Mouse (Mus musculus): ENCODE measurements around the gene Insl3.

Gene Insl3

DNA sequence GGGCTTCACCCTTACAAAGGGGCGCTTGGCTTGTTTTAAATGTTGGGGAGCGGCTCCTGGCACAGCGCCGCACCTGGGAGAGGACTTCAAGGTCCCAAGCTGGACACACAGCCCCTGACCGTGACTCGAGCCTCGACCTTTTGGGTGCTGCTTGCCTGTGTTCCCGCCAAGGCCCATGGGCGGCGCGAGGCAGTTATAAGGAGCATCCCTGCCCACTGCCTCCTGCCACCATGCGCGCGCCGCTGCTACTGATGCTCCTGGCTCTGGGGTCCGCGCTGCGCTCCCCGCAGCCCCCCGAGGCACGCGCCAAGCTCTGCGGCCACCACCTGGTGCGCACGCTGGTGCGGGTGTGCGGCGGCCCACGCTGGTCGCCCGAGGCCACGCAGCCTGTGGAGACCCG, at the start of gene Insl3:
Insl3 (plus strand) TSS at position 187 of the 400 bp plus-strand sequence.
- no peak for DNase-seq

DNA sequence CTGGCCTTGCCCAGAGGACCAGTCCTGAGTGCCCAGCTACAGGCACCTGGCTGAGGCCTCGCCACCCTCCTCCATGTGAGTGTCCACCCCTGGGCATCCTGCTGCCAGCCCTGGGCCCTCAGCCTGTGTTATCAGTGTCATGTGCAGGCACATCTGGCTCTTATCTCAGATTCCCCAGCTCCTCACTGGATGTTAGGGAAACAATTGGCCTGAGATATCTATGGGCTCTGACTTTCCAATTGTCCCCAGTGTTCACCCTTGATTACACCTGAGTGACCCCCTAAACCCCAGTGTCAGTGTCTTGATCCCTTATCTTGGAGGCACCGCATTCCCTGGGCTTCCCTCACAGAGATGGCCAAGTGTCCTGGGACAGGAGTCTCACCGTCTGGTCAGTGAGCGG, 49.7 kb upstream of the Insl3 start:
- DNase-seq = no peak

DNA sequence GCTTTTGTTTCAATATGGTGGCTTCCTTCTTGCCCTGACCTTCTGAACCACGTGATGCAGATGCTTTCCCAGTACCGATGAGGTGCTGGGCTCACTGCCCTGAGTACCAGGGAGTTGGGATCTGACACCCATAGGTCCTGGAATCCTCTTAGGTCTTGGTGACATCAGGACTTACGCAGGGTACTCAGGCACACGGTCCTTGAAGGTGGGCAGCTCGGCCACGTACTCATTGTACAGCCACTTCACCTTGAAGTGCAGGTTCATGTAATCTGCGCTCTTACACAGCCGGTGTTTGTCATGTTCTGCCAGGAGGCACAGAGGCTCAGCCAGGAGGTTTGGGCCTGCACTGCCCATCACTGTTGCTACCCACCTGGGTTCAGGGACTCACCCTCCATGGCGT, 43.5 kb upstream of the Insl3 start:
- DNase-seq = no peak

DNA sequence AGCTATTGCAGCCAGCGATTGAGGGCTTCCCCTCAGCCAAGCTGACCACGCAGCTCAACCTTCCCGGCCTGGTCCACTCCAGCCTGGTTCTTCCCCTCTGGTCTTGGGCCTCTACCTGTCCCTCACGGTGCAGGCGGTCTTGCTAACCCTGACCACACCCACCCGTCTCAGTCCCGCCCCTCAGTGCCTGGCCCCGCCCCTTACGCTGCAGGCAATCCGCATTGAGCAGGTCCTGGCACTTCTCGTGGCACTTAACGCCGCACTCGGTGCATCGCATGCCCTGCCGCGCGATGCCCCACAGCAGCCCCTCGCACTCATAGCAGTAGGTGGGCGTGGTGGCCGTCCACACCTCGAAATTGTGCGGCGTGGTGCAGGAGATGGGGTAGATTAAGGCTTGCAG, 34.4 kb upstream of the Insl3 start:
- no peak for DNase-seq

DNA sequence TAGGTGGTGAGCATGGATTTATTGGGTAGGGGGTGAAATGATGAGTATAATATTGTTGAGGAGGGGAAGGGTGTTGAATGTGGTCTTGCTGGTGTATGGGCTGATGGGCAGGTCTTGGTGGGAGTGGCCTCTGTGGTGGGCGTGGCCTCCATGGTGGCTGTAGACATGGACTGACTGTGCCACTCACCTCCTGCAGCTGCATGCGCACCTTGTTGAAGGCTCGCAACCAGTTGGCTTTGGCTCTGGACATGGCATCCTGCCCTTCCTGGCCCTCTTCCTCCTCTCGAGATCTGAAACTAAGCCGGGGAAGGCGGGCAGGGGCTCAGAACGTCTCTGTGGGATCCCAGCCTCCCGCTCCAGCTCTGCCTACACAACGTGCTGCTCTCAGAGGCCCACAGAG, 31.2 kb upstream of the Insl3 start:
- peak; percentile 17 for DNase-seq

DNA sequence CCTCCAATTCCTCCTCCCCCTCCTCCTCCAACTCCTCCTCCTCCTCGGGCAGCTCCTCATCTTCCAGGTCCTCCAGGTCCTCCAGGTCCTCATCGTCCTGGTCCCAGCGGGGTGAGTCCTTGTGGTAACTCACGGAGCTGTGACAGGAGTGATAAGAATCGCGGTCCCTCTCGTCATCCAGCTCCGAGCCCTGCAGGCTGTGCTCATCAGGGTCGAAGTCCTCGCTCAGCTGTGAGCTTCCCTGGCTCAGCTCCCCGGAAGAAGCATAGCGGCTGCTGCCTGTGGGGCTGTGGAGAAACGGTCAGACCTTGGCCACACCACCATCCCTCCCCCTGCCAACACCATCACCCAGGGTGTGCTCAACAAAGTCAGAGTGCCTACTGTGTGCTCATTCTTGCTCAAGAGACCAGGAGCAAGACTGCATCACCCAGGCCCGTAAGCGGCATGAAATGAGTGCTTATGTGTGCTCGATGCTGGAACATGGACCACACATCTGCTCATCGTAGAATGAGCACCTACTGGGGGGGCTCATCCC, 30.4 kb upstream of the Insl3 start:
- no peak for DNase-seq

DNA sequence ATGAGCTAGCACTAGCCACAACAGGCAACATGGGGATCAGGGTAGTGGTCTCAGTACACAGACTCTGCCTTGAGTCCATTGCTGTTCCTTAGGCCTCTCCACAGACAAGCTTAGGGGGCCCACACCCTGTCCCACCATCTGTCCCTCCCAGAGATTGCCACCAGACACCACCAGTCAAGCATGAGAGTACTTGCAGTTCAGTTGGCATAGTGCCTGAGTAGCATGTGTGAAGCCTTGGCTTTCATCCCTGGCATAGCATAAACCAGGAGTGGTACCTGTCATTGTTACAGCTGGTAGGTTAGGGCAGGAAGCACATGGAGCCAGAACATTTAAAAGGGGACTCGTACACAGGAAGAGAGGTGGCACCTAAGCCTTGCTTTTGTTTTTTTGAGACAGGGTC, 29.3 kb upstream of the Insl3 start:
- peak; percentile 57 for DNase-seq

DNA sequence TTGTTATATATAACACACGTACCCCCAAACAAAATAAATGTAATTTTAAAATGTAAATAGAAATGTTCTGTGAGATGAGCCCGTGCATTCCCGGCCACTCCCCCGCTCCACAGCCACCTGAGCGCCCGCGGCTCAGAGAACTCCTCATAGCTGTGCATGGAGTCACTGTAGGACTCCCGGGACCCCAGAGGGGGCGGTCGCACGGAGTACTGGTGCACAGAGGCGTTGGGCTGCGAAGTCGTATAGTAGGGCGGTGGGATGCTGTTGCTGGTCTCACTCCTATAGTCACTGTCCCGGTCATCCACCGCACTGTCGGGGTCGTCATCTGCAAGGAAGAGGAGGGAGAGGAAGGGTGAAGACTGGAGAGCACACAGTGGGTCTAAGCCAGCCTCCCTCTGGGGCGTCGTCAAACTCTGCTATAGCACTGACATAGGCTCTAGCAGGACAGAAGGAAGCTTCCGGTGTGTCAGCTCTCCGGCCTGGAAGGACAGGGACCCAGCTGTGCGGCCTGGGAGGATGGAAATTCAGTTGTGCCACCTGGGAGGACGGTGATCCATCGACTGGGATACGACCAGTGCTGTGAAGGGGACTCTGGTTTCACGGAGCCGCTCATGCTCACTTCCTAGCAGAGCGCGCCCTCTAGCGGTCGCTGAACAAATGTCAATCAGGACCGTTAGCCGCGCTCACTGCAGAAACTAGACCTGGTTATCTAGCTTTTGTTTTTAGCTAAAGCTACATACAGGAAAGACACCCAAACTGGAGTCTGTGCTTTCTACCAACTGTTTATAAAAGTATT, 28.5 kb upstream of the Insl3 start:
- peak; percentile 83 for DNase-seq

DNA sequence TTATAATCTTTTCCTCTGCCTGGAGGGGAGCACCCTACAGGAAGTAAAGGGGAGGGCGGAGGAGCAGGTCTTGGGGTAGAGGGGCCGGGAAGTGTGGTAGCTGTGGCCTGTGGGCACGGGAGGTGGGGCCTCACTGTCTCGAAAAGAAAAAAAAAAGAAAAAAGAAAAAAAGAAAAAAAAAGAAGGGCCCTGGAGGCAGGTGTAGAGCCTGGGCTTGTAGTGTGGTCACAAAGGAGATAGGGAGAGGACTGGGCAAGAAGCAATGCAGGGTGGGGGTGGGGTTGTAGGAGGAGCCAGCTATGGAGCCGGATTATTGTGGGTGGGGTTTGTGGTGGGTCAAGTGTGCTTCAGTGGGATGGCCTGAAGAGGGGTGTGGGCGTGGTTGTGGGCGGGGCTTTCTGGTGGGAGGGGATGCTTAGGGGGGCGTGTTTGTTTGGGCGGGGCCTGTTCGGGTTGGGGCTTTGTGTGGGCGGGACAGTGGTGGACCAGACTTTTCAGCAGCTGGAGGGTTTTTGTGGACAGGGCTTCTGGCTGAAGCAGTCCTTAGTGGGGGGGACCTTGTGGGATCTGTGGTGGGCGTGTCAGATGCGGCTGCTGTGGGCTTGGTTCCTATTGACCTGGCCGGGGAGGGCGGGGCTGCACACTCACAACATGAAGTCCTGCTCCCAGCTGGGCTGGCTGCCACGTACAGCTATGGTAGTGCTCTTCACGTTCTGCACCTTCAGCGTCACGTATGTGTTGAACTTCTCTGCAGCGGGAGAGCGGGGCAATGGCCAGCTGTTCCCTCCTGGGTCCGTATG, 23.5 kb upstream of the Insl3 start:
- DNase-seq = no peak

DNA sequence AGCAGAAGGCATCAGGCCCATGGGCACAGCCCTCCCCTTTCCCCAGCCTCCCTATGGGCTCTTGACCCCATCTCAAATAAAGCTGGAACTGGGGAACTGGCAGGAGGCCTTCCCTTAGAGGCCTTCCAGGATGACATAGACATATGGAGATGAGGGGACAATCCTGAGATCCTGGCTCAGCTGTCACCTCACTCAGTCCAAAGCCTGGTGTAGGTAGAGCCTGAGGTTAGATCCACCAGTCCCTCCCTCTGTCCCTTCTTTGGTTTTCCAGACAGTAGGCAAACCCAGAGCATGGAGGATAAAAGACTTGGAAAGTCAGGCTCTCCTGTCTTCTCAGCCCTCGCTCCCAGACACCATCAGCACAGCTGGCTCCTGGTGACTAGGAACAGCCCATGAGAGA, 22.2 kb upstream of the Insl3 start:
- no peak for DNase-seq

DNA sequence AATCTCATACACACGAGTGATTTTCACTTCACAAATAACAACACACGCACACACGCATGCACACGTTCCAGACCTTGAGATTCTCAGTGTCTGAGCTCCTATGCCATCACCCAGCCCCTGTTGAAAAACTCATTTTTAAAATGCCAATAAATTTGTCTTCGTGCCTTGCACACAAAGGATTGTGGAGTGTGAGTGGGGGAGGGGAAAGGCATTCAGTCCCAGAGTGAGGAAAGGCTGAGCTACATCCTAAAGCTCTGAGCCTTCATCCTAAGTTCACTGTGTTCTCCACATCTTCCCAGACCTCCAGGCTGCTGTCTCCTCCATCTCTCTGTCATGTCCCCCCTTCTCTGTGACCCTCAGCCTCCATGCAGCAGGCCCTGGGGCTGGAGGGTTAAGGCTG, 21.8 kb upstream of the Insl3 start:
- no peak for DNase-seq

DNA sequence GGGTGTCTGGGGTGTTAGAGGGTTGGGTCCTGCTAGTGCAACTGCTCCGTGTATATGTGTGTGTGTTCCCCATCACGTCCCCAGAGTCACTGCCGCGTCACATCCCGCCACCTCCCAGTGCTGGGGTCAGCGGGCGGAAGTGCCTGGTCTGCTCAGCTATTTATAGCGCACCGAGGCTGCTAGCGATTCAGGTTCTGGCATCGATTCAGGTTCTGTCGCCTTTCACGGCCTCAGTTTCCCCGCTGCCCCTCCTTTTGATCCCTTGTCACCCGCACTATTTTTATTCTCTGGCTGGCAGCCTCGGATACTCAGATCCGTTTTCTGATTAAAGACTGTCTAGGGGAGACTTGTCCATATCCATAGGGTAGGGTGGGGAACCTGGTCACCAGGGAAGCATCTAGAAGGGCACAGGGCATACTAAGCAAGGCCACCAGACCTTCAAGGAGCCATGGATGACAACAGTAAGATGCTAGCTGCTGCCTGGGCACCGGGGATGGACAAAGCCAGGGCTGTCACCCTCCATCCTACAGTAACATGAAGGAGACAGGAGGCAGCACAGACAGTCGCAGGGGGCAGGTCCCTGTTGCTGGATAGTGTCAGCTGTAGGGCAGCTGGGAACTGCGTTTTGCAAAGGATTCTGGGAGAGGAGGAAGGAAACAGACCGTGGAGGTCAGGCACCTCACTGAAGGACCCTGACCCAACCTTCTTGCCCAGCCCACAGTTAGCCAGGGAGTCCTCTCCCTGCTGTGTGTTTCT, 20.6 kb upstream of the Insl3 start:
- DNase-seq = no peak

DNA sequence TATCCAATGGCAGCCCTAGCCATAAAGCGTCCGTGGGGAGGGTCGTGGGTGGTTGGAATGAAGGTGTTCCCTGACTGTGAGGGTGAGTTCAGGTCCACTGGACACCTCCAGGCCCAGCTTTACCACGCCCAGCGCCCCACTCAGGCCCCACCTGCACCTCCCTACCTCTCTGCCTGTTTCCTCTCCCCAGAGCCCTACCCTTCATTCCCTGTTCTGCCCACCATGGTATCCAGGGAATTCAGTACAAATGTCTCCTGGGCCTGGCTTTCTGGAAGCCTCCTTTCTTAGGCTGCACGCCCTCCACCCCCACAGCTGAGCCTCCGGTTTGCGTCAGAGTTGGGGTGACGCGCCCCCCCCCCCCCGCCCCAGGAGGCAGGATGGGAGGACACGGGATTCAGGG, 18.8 kb upstream of the Insl3 start:
- DNase-seq = no peak

DNA sequence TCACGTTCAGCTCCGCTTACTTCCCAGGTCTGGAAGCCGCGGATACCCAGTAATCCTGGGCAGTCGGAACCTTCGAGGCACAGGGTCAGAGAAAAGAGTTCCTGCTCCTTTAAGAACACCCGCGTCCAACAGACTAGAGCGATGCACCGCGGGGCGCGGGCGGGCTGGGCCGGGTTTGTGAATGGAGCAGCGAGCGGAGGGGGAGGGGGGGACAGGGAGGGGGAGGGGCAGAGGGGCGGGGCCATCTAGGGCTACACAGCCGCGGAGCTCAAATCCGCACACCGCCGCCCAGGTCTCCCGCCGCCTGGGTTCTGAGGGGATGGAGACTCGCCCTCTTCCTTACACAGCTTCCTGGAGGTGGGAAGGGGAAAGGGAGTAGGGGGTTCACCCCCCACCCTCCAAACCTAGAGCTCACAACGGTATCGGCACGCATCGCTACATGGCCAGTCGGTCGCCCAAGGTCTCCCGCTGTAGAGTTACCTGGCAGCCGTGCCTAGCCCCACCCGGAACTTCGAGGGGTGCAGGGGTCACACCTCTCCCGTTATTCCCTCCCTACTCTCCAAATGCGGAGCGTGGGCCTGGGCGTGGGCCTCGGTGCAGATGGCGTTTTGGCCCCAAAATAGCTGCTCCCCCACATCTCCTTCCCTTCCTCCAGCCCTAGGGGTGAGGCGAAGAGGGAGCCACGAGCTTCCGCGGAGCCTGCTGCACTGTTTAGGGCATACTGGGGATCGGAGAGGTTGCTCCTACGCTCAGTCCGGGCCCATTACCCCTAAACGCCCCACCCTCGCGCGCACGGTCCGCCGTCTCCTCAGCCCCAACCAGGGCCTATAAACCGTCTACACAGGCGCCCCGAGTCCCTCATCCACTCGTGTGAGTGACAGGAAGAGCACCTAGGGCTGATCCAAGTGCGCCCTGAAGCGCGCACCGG, 18.1 kb upstream of the Insl3 start:
- DNase-seq = peak; percentile 80

DNA sequence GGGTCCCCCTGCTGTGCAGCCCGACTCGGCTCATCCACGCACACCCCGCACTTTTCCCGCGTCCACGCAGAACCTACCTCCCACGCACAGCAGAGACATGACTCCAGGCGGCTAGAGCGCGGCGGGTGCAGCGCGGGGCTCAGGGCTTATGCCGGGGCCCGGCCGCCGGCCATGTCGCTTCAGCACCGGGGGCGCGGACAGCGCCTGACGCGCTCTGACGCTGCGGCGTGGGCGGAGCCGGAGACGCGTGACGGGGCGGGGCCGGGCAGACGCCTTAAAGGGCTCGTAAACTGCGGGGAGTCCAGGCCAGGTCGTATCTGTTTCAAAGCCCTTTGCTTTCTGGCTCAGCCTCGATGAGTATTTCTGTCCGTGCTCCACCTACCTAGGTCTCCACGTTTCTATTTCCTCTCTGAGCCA, 17.5 kb upstream of the Insl3 start, which contains the start of gene Unc13a:
Unc13a (minus strand) TSS at position 209 of the 417 bp plus-strand sequence.
- DNase-seq = peak; percentile 92

DNA sequence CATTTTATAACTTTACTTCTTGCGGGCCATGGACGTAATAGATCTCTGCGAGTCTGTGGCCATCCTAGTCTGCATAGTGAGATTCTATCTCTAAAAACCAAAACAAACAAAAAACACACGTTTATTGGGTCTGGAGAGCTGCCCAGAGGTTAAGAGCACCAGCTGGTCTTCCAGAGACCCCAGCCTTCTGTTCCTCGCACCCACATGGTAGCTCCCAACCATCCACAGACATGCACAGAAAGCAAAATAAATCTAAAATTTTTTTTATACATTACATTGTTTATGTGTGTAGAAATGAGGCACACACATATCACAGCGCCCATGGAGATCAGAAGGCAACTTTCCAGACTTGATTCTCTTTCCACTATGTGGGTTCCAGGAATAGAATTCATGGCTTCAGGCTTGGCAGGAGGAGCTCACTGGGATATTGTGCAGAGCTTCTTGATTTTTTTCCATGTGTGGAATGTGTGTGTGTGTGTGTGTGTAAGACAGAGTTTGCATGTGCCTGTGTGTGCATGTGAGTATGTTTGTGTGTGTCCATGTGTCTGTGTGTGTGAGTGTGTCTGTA, 16.8 kb upstream of the Insl3 start:
- DNase-seq = no peak

DNA sequence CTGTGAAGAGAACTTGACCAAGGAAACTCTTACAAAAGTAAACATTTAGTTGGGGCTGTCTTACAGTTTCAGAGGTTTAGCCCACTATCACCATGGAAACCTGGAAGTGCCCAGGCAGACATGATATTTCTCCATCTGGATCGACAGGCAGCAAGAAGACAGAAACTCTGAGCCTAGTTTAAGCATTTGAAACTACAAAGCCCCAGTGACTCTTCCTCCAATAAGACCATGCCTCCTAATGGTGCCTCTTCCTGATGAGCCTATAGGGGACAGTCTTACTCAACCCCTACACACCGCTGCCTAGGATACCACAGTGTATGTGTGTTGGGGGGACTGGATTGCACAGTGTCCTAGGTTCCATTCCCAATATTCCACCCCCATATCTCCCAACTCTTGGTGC, 14.9 kb upstream of the Insl3 start:
- no peak for DNase-seq

DNA sequence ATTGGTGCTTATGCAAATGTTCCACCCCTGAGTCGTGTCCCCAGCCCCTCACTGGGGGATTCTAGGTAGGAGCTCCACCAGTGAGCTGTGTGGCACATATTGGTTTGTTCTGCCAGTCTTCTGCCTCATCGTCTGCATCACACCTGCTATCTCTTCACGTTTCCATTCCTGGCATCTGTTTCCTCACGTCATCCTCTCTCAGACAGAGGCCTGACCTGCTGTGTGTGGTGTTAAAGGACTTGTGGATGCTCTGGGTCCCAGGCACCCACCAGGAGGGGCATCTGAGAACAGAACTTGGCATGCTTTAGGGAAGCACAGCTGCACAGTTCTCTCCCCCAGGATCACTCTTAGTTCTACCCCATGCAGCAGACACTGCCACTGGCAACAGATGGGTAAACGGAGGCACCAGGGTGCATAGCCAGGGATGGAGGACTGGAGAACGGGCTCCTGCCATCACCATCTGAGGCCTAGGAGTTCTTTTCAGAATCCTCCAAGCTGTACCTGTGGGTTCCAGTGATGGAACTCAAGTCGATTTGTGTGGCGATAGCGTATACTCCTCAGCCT, 13.5 kb upstream of the Insl3 start:
- peak; percentile 27 for DNase-seq

DNA sequence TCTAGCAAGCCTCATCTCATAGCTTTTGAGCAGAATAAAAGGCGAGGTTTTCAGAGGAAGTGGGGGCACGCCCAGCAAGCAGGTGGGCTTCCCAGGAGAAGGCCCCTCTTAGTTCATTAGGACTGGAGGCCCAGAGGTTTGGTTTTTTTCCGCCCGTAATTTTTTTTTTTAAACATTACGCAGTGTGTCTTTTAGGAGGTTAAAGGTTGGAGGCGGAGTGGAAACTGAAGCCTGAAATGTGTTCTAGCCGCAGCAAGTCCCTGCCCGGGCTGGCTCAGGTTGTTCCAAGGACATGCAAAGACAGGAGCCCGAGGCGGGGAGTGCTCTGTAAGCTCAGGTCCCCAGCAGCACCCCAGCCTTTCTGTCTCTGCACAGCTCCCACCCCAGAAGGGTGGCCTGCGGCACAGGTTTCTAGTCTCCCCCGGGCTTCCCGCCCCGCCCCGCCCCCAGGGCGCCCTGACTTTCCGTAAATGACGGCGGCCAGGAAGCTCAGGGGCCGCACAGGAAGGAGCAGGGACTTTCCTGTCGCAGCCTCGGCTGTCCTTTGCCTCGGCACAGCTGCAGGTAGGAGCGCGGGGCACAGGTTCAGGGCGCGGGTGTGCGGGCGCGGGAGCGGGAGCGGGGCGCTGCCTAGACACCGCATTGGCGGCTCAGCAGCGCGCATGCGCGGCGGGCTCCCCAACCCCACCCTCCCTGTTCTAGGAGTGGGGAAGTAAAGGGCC, 12.8 kb upstream of the Insl3 start, which contains the start of gene Jak3:
Jak3 (plus strand) TSS at position 277 of the 722 bp plus-strand sequence.
- peak; percentile 74 for DNase-seq

DNA sequence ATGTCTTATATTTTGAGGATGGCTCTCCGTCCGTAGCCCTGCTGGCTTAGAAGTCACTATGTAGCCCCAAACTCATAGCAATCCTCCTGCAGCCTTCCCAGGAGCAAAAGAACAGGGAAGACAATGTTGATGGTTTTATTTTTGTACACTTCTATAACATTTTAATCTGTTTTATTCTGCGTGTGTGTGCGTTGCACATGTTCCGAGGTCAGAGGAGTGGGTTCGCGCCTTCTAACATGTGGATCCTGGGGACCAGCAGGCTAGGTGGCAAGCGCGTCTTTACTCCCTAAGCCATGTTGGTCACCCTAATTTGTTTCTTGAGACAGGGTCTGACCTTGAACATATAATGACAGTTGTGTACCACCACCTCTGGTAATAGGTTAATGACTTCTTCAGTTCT, 12.2 kb upstream of the Insl3 start:
- peak; percentile 25 for DNase-seq

DNA sequence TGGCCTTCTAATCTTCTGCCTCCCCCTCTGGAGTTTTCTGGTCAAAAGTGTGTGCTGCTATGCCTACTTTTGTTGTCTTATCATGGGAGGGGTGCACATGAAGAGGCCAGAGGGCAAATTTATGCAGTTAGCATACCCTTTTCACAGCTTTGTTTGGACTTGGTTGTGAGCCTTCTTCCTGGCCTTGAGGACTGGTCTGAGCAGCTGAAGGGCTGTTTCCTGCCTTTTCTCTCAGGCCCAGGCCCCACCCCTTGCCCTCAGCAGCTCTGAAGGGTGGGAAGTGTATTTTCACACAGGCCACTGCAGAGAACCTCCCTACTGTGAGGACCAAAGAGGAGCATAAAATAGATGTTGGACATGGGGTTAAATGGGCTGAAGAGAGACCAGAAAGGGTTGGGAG, 11.5 kb upstream of the Insl3 start:
- DNase-seq = peak; percentile 14

Measured in cerebellum, adult 11 months (tissue).